Mouse (Mus musculus) CH12.LX (cell line): ENCODE measurements around the gene Babam1. TPM values are rescaled to one million over a fixed set of nuclear protein-coding genes. Genes with fewer than 3 reads are reported as not detected.
A peak's percentile ranks its signal among the peaks of the same experiment; 100 is the strongest.

Experiments
- DNase-seq: peaks from one replicate; pipeline ENCODE4 v3.0.0-alpha.2; 2013; ENCODE audit errors: extremely low read depth
- H3K27ac ChIP-seq: 2 replicates; pipeline ENCODE4 v1.5.1; 2012; ENCODE audit warnings: low read depth, mild to moderate bottlenecking, control low read depth, moderate library complexity; ENCODE audit not compliant: insufficient read depth
- H3K27me3 ChIP-seq: replicated peaks from 2 replicates; pipeline ENCODE3; 2012; ENCODE audit warnings: inconsistent platforms
- H3K36me3 ChIP-seq, 2 experiments: replicated peaks in 1 of 2; 2 replicates each; pipeline versions ENCODE3 to v1.6.1; 2012; ENCODE audit warnings: inconsistent platforms in 1 of 2, low read length in 1 of 2, mild to moderate bottlenecking in 1 of 2, mixed read lengths in 1 of 2, moderate library complexity in 1 of 2; ENCODE audit not compliant: control insufficient read depth in 1 of 2, insufficient read depth in 1 of 2
- H3K4me1 ChIP-seq, 2 experiments: 2 replicates each; pipeline ENCODE4 v1.6.1; 2012; ENCODE audit warnings: inconsistent platforms in 1 of 2, moderate library complexity in 1 of 2; ENCODE audit not compliant: insufficient read depth in 2 of 2, control insufficient read depth in 1 of 2
- H3K4me2 ChIP-seq: 2 replicates; pipeline ENCODE4 v1.6.1; 2012; ENCODE audit warnings: low read depth, mild to moderate bottlenecking, control low read depth; ENCODE audit not compliant: poor library complexity, insufficient read depth, severe bottlenecking
- H3K4me3 ChIP-seq, 3 experiments: fragments of 150-350 bp in 1 of 3; sonication (generic) in 1 of 3; replicated peaks in 1 of 3; 2 replicates each; pipeline versions ENCODE3 to v1.5.1; 2011 to 2012; ENCODE audit warnings: low read depth in 2 of 3, low read length in 2 of 3, mild to moderate bottlenecking in 2 of 3, moderate library complexity in 2 of 3, control low read depth in 1 of 3, improper control_type of control experiment in 1 of 3, inconsistent platforms in 1 of 3, mixed read lengths in 1 of 3; ENCODE audit not compliant: poor library complexity in 1 of 3
- H3K79me2 ChIP-seq: replicated peaks from 2 replicates; pipeline ENCODE4 v1.6.1; 2012; ENCODE audit warnings: mild to moderate bottlenecking, moderate library complexity; ENCODE audit not compliant: control insufficient read depth, poor library complexity, insufficient read depth, severe bottlenecking; ENCODE audit errors: extremely low read depth
- H3K9ac ChIP-seq: 2 replicates; pipeline ENCODE4 v1.6.1; 2012; ENCODE audit warnings: low read depth, mild to moderate bottlenecking, control low read depth, moderate library complexity; ENCODE audit not compliant: insufficient read depth
- H3K9me3 ChIP-seq: replicated peaks from 2 replicates; pipeline ENCODE3; 2012; ENCODE audit warnings: low read length, inconsistent platforms, mixed read lengths
- BHLHE40 ChIP-seq: IDR thresholded peaks from 2 replicates; pipeline ENCODE4 v1.6.1; 2011; ENCODE audit warnings: mild to moderate bottlenecking, low read depth, low read length, improper control_type of control experiment
- CHD2 ChIP-seq: IDR thresholded peaks from 2 replicates; pipeline ENCODE4 v1.6.1; 2011; ENCODE audit warnings: low read length, improper control_type of control experiment
- ELF1 ChIP-seq: IDR thresholded peaks from 2 replicates; pipeline ENCODE4 v1.6.1; 2014; ENCODE audit warnings: low read depth, mild to moderate bottlenecking, inconsistent platforms, low read length, improper control_type of control experiment
- IRF4 ChIP-seq: IDR thresholded peaks from 2 replicates; pipeline ENCODE4 v1.6.1; 2014; ENCODE audit warnings: low read depth, mild to moderate bottlenecking, inconsistent platforms, low read length, improper control_type of control experiment
- MXI1 ChIP-seq: IDR thresholded peaks from 2 replicates; pipeline ENCODE4 v1.6.1; 2011; ENCODE audit warnings: mild to moderate bottlenecking, low read depth, low read length, improper control_type of control experiment
- POLR2A ChIP-seq: IDR thresholded peaks from 2 replicates; pipeline ENCODE4 v1.6.1; 2011; ENCODE audit warnings: low read depth, mild to moderate bottlenecking, improper control_type of control experiment, low read length
- RAD21 ChIP-seq: IDR thresholded peaks from 2 replicates; pipeline ENCODE4 v1.6.1; 2011; ENCODE audit warnings: low read depth, mild to moderate bottlenecking, low read length, improper control_type of control experiment, moderate library complexity
- SMC3 ChIP-seq: IDR thresholded peaks from 2 replicates; pipeline ENCODE4 v1.6.1; 2011; ENCODE audit warnings: low read depth, low read length, improper control_type of control experiment
- UBTF ChIP-seq: IDR thresholded peaks from 2 replicates; pipeline ENCODE4 v1.6.1; 2012; ENCODE audit warnings: low read depth, mild to moderate bottlenecking, inconsistent platforms, low read length, improper control_type of control experiment, moderate library complexity
- ZC3H11A ChIP-seq: IDR thresholded peaks from 2 replicates; pipeline ENCODE4 v1.6.1; 2012; ENCODE audit warnings: low read depth, mild to moderate bottlenecking, inconsistent platforms, low read length, improper control_type of control experiment
- ZKSCAN1 ChIP-seq: IDR thresholded peaks from 2 replicates; pipeline ENCODE4 v1.6.1; 2012; ENCODE audit warnings: low read depth, inconsistent platforms, low read length, improper control_type of control experiment, borderline replicate concordance
- dilution Hi-C: fragments of 300-500 bp; cut with MboI; formaldehyde crosslinking; loops from 2 replicates; pipeline ENCODE4 v1.14.3; 2020; ENCODE audit warnings: low sequenced_read_pairs; ENCODE audit not compliant: extremely low pct_unique_long_range_greater_than_20kb, extremely low pct_ligation_motif_present
- in situ Hi-C: fragments of 300-500 bp; cut with MboI; formaldehyde crosslinking; loops from 3 replicates; pipeline ENCODE4 v1.14.3; 2019; ENCODE audit warnings: low sequenced_read_pairs, low pct_ligation_motif_present, low pct_unique_long_range_greater_than_20kb, mixed read lengths
- polyA plus RNA-seq: library from polyadenylated mRNA; unstranded; fragments of >175 nt; gene quantifications from 2 replicates; pipeline ENCODE4 v1.2.1, GENCODE M21; 2012; ENCODE audit warnings: low read depth; ENCODE audit not compliant: insufficient read length
- total RNA-seq, 2 experiments: library from RNA; depleted of rRNA; stranded (reverse); fragments of 300-350 nt in 1 of 2; fragments of >200 nt in 1 of 2; gene quantifications; 2 replicates each; pipeline ENCODE4 v1.2.3; 2012 to 2014

The Babam1 gene
- total and polyA plus RNA-seq, 3 experiments: 56.7 to 137 (median 67.3) TPM

- no peaks in the 10 kb centered on the region for H3K79me2 ChIP-seq
- peak overlapping the region; percentile 61 to 94 (median 77) for H3K4me3 ChIP-seq
- no peaks in the 10 kb centered on the region for H3K27me3 ChIP-seq
- peak overlapping the region; percentile 86 for H3K9ac ChIP-seq
- dilution Hi-C loops (no loop called here), in situ Hi-C loops (no loop called here)
- peaks cover 8% of the 10 kb centered on the region for H3K9me3 ChIP-seq
- H3K4me1 ChIP-seq: peaks cover 15 to 45% of the 10 kb centered on the region in 2 experiments
- no peak overlapping the region for H3K27ac ChIP-seq
- DNase-seq: no peak
- no peak for TF ChIP-seq MXI1
- no peak for TF ChIP-seq ZKSCAN1
- no peak for TF ChIP-seq POLR2A
- TF ChIP-seq IRF4: no peak
- H3K36me3 ChIP-seq: peaks cover 9 to 31% of the 10 kb centered on the region in 2 experiments
- H3K4me2 ChIP-seq: peak overlapping the region; percentile 54
Measured at GRCm38 (mm10) chr8:71380178-71381171, 16.2 kb upstream of the Babam1 start.

GRCm38 (mm10) chr8:71381421-71381970, 15.2 kb upstream of the Babam1 start, which contains the start of gene Nr2f6:
Gene Nr2f6 (minus strand): TSS chr8:71381960.
- dilution Hi-C loops: no loop called here

More at GRCm38 (mm10) chr8:71381421-71381970, 15.2 kb upstream of the Babam1 start, which contains the start of gene Nr2f6:
- Histone ChIP-seq H3K36me3 (peaks cover 0 to 21% of the 10 kb centered on the region in 2 experiments), H3K9me3 (no peaks in the 10 kb centered on the region), H3K4me1 (peaks cover 15 to 50% of the 10 kb centered on the region in 2 experiments), H3K27me3 (no peaks in the 10 kb centered on the region), H3K4me2 (peak within 1 kb of the TSS; percentile 54), H3K4me3 (peak within 1 kb of the TSS; percentile 61 to 94 (median 77)), H3K79me2 (no peaks in the 10 kb centered on the region), H3K27ac (peak within 1 kb of the TSS; percentile 4; the same call in 1 of the 2 replicates), H3K9ac (peak within 1 kb of the TSS; percentile 86)
- DNase-seq: no peak
- in situ Hi-C loops: no loop called here
- TF ChIP-seq UBTF: peak; percentile 89
- no peak for TF ChIP-seq RAD21
- TF ChIP-seq SMC3: no peak
- TF ChIP-seq ZC3H11A: no peak
- peak; percentile 28; the same call in 1 of the 2 replicates for TF ChIP-seq CHD2
- TF ChIP-seq ELF1: no peak; the same call in 1 of the 2 replicates
- peak; percentile 3; the same call in 1 of the 2 replicates for TF ChIP-seq MXI1
- TF ChIP-seq POLR2A: peak; percentile 38; the same call in 1 of the 2 replicates
- TF ChIP-seq BHLHE40: peak; percentile 44; the same call in 1 of the 2 replicates
